Mouse (Mus musculus) G1E-ER4 (cell line): ENCODE data around the gene Cxcl14. TPM values are rescaled to one million over a fixed set of nuclear protein-coding genes. Genes with fewer than 3 reads are reported as not detected.

ENCODE experiments used
- GATA1 ChIP-seq: IDR thresholded peaks from one replicate; pipeline ENCODE4 v1.8.0; 2012; ENCODE audit warnings: low read length, inconsistent platforms
- polyA plus RNA-seq: library from polyadenylated mRNA; stranded (reverse); fragments of >175 nt; gene quantifications from 2 replicates; pipeline ENCODE4 v1.2.3, GENCODE M21; 2012

Cxcl14 gene
- polyA plus RNA-seq: not detected in 2 replicates

GRCm38 (mm10) chr13:56295943-56296658 lies at the start of gene Cxcl14:
TSS of gene Cxcl14 (minus strand) at chr13:56296551.
- TF ChIP-seq GATA1: no peak

GRCm38 (mm10) chr13:56344355-56344754 lies 48.0 kb upstream of the Cxcl14 start:
- no peak for TF ChIP-seq GATA1

- no peak for TF ChIP-seq GATA1
Measured at GRCm38 (mm10) chr13:56342491-56342890, 46.1 kb upstream of the Cxcl14 start.

GRCm38 (mm10) chr13:56340513-56340912 lies 44.2 kb upstream of the Cxcl14 start:
- TF ChIP-seq GATA1: no peak

- TF ChIP-seq GATA1: no peak
Measured at GRCm38 (mm10) chr13:56339816-56340215, 43.5 kb upstream of the Cxcl14 start.

GRCm38 (mm10) chr13:56336982-56337381 lies 40.6 kb upstream of the Cxcl14 start:
- no peak for TF ChIP-seq GATA1

GRCm38 (mm10) chr13:56334802-56335690 lies 38.7 kb upstream of the Cxcl14 start:
- TF ChIP-seq GATA1: no peak

GRCm38 (mm10) chr13:56334236-56334635 lies 37.9 kb upstream of the Cxcl14 start:
- no peak for TF ChIP-seq GATA1

GRCm38 (mm10) chr13:56332356-56332755 lies 36.0 kb upstream of the Cxcl14 start:
- no peak for TF ChIP-seq GATA1

- no peak for TF ChIP-seq GATA1
Measured at GRCm38 (mm10) chr13:56330603-56331455, 34.5 kb upstream of the Cxcl14 start.

GRCm38 (mm10) chr13:56329769-56330168 lies 33.4 kb upstream of the Cxcl14 start:
- no peak for TF ChIP-seq GATA1

GRCm38 (mm10) chr13:56329165-56329564 lies 32.8 kb upstream of the Cxcl14 start:
- no peak for TF ChIP-seq GATA1

GRCm38 (mm10) chr13:56327779-56328178 lies 31.4 kb upstream of the Cxcl14 start:
- TF ChIP-seq GATA1: no peak

GRCm38 (mm10) chr13:56321635-56322034 lies 25.3 kb upstream of the Cxcl14 start:
- no peak for TF ChIP-seq GATA1

GRCm38 (mm10) chr13:56316930-56317329 lies 20.6 kb upstream of the Cxcl14 start:
- no peak for TF ChIP-seq GATA1

- no peak for TF ChIP-seq GATA1
Measured at GRCm38 (mm10) chr13:56315201-56315600, 18.9 kb upstream of the Cxcl14 start.
